Mouse (Mus musculus) heart, adult 11 months (tissue): ENCODE data around the gene Pax4.

Source experiments
- DNase-seq: peaks from one replicate; pipeline ENCODE4 v3.0.0; 2022

The Pax4 gene

DNA sequence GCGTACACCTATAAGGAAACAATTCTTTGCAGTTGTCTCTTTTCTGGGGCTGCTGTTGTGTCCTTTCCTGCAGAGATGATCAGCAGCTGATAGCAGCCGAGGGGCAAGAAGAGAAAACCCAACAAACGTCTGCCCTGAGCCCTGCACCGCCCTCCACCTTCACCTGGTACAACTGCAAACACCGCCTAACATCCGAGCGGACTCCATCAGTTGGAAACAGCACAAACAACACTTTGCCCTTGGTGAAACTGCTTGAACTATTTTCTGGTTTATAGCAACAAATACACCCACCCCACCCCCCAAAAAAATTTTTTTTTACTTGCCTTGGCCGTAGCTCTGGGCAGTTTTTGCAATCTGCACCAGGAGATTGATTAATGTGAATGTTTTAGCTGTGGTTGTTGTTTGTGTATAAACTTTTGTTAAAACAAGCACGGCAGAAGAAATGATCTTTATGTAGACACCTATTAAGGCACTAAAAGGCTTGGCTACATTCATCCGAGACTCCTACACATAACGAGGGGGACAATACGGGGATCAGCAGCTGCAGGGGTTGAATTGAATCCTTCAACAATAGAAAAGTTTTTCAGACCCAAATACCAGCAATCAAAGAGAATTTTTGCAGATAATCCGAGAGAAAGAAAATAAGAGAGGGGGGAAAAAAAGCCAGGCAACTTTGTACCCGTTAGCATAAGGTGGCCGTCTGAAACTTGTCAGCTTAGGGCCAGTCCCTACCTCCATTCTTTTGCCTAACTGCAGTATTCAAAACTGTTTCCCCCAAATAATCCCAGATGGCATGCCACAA lies 52.9 kb downstream of the Pax4 start:
- DNase-seq: peak; percentile 65
